Mouse (Mus musculus) olfactory bulb, adult 2 months (tissue): ENCODE results near the gene Det1.

ENCODE experiments used
- CTCF ChIP-seq: fragments of 200-500 bp; IDR thresholded peaks from 2 replicates; pipeline ENCODE4 v1.5.1; 2012; ENCODE audit warnings: low read depth, mild to moderate bottlenecking, low read length, moderate library complexity; ENCODE audit not compliant: insufficient read depth
- POLR2A ChIP-seq: fragments of 200-500 bp; IDR thresholded peaks from 2 replicates; pipeline ENCODE4 v1.6.1; 2012; ENCODE audit warnings: mild to moderate bottlenecking, low read depth, low read length, moderate library complexity; ENCODE audit not compliant: insufficient read depth

DNA sequence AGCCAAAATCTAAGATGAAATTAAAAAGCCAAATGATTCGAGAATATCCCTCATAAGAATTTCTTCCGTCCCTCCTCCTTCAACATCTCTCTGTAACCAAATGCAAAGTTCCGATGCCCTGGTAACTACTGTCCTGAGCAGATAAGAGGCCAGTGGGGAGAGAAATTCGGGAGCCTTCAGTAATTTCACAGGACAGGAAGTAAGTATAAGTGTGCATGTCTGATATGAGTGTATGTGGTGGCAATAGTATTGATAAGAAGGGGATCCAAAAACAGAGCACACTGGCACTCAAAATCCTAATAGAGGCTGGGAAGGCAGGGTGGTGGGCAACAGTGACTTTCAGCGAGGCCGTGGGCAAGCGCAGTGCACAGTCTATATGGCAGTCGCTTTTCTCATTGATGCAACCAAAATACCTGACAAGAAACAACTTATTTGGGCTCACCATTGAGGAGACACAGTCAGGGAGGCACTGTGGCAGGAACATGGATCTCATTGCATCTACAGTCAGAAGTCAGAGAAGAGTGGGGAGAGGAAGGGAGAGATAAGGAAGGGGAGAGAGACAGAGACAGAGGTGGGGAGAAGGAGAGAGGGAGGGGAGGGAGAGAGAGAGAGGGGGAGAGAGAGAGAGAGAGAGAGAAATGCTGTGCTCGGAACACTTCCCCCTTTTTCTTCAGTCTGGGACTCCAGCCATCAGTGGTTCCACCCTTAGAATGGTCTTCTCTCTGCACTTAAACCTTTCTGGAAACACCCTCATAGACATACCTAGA is 47.1 kb downstream of the Det1 start:
- TF ChIP-seq CTCF (no peak), POLR2A (no peak)
